Mouse (Mus musculus) C2C12 (cell line): ENCODE data around the gene Dnajc6.

Source experiments
- CTCF ChIP-seq: IDR thresholded peaks from one replicate; pipeline ENCODE4 v1.5.1; 2011; ENCODE audit not compliant: control insufficient read depth, insufficient read depth, insufficient read length
- MAX ChIP-seq: IDR thresholded peaks from one replicate; pipeline ENCODE4 v1.6.1; 2011; ENCODE audit warnings: mild to moderate bottlenecking, control low read depth
- USF1 ChIP-seq: IDR thresholded peaks from one replicate; pipeline ENCODE4 v1.6.1; 2011; ENCODE audit warnings: low read depth, mild to moderate bottlenecking, control low read depth, moderate library complexity

- no peak for TF ChIP-seq CTCF
- no peak for TF ChIP-seq MAX
- no peak for TF ChIP-seq USF1
These were observed 63.7 kb downstream of the Dnajc6 start for GRCm38 (mm10) chr4:101560137-101560536.
